Mouse (Mus musculus) gonadal fat pad, adult 2 months (tissue): ENCODE data around the gene Pla2g16. TPM values are rescaled to one million over a fixed set of nuclear protein-coding genes. Genes with fewer than 3 reads are reported as not detected.

Experiments used
- DNase-seq: peaks from one replicate; pipeline ENCODE4 v3.0.0-alpha.2; 2012; ENCODE audit warnings: low read depth
- polyA plus RNA-seq: library from polyadenylated mRNA; depleted of rRNA; stranded (reverse); fragments of >200 nt; gene quantifications from 2 replicates; pipeline ENCODE4 v1.2.3, GENCODE M21; 2012; rRNA removed

The Pla2g16 gene
- polyA plus RNA-seq, 1 experiment: 159 TPM

DNA sequence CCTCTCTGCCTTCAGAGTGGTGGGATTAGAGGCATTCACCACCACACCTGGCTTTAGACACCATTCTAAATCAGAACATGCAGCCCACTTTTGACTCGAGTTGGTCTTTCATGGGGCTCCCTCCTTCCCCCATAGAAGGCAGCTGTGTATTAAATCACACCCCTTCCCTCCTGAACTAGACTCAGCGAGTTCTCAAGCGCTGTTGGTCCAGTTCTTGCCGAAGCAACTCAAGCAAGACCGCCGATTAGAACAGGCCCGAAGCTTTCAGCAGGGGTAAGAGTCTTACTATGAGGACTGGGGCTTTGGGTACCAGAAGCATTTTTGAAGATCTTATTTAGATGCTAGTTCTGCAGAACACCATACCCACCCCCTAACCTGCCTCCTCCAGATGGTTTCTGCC, 55.9 kb downstream of the Pla2g16 start:
- DNase-seq: no peak

DNA sequence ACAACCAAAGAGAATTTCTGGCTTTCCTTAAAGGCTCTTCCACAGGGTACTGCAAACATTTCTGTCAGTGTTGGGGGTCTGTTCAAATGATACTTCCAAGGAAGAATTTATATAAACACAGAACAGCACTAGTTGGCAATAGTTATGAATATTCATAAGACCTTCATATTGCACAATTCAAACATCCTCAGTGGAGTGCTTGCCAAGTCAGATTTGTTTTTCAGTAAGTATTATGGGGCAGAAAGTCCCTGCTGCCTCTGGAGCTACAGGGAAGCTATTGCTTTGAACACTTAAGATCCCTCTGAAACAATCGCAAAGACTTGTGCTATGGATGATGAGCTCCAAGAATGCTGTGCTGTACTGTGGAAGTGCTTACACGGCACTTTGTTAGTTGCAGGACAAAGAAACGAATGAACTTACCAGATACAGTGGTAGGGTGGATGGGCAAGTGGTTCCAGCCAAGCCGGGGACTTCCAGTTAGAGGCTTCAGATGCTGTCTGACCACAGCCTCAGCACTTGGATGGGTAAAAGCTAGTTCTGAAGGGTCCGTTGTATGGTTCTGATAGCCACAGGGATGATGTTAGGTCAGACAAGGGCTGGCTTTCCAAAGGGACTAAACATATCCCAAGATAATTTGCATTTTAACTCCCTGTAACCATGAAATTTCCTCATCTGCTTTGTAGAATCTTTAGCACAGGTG, 59.1 kb downstream of the Pla2g16 start:
- DNase-seq: no peak

DNA sequence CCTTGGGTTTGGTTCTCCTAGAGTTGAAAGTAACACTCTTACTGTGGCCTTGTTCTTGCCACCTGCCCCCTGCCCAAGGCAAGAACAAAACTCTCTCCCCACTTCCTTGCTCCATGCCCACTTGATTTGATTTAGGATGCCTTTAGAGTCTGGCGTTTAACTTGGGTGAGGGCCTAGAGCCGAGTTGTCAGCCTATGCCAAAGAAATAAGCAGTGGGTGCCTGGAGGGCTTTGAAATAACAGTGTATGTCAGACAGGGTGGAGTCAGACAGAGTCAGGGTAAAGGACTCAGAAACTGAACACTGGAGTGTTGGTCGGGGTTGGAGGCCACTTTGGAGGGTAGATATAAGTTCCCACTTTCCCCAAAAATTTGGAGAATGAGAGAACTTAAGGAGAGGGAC, 59.8 kb downstream of the Pla2g16 start:
- no peak for DNase-seq

DNA sequence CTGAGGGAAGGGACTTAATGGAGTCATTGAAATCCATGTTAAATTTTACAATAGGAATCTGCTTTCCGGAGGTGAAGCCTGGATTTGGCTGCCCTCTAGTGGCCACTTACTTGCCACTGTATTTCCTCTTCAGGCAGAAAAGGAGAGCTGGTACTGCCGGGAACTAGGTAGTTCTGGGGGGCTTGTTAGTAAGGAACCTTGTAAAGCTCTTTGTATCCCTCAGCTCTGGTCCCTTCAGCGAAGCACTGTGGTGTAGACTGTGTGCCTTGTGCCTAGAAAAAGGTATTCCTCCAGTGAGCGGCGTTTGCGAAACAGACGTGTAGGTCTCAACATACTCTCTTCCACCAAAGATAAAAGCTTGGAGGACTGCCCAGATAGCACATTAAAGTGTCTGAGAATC, 60.4 kb downstream of the Pla2g16 start:
- DNase-seq: no peak

DNA sequence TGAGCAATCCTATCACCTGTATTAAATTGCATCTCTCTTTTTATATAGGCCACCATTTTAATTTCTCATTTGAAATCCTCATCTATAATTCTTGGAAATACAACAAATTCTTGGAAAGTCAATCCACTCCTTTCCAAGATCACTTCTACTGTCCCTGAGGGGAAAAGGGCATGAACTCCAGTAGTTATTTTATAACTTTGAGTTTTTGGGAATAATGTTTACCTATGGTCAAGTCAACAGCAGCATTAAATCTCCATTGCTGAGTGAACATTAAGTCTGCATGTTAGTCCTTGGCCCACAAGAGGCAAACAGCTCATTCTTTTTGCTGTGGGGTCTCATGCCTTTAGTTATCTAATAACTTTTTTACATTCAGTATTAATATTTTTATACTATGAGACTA, 75.8 kb downstream of the Pla2g16 start:
- no peak for DNase-seq

DNA sequence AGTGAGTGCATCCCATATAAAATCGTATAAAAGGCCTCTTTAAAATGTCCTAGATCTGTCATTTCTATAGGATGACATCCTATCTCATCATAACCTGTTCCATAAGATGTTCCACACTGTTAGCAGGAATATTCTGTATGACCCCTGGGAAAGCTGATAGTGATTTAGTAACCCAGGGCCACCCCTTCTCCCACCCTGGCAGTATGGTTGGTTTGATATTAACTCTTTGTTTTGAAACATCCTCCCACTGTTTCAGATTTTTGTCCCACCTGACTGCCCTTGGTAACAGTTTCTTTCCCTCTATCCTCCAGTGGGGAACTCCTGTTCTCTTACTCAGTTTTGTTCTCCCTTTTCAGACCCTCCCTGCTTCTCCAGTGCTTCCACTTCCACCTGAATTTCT, 76.5 kb downstream of the Pla2g16 start:
- no peak for DNase-seq

Other genes with a start within 250 kb of the Pla2g16 start
- gene Mark2, start 215.6 kb upstream of the Pla2g16 start, polyA plus RNA-seq: 50.9 and 83.8 TPM in 2 replicates
- 14.7 and 15.5 TPM in 2 replicates for gene Spindoc, start 174.5 kb upstream of the Pla2g16 start, polyA plus RNA-seq
- gene 2700081O15Rik, start 139.8 kb upstream of the Pla2g16 start, polyA plus RNA-seq: 20.7 and 21.1 TPM in 2 replicates
- 190 and 205 TPM in 2 replicates for gene Rtn3, start 74.2 kb upstream of the Pla2g16 start, polyA plus RNA-seq
- gene Atl3, start 63.4 kb upstream of the Pla2g16 start, polyA plus RNA-seq: 33.5 and 40.2 TPM in 2 replicates
- 43.3 and 74.5 TPM in 2 replicates for gene Lgals12, start 49.7 kb downstream of the Pla2g16 start, polyA plus RNA-seq
- gene Hrasls5, start 55.1 kb downstream of the Pla2g16 start, polyA plus RNA-seq: 12.2 and 15.8 TPM in 2 replicates
- not detected in 2 replicates for gene Slc22a19, start 153.9 kb downstream of the Pla2g16 start, polyA plus RNA-seq
- gene Slc22a26, start 245.2 kb downstream of the Pla2g16 start, polyA plus RNA-seq: not detected in 2 replicates